Mouse (Mus musculus): ENCODE measurements at regions not wholly inside any gene's neighbourhood (a gene's known extent, or its start where the extent isn't known, plus 50 kb on each side); places are given as distances from the start of the nearest gene placed in this dataset.

- H3K36me3 ChIP-seq (ENCODE audit: control insufficient read depth, insufficient read depth, low read length, poor library complexity, severe bottlenecking), result no peaks in the 10 kb centered on the region
- no peak overlapping the region for H3K27ac ChIP-seq (ENCODE audit: insufficient read depth, low read depth, low read length, poor library complexity, severe bottlenecking)
- H3K4me1 ChIP-seq (ENCODE audit: control insufficient read depth in 2 of 2, insufficient read depth in 2 of 2, low read length in 2 of 2, poor library complexity in 1 of 2), result no peaks in the 10 kb centered on the region
- H3K4me3 ChIP-seq (ENCODE audit: insufficient read depth in 1 of 2, low read depth in 1 of 2, low read length in 2 of 2, poor library complexity in 1 of 2, severe bottlenecking in 1 of 2), result no peak overlapping the region
- H3K9me3 ChIP-seq (ENCODE audit: control insufficient read depth, insufficient read depth, low read depth, low read length), result no peaks in the 10 kb centered on the region
- H3K9ac ChIP-seq (ENCODE audit: insufficient read depth, low read depth, low read length, poor library complexity, severe bottlenecking), result no peak overlapping the region
- in situ Hi-C loops (cut with MboI; ENCODE audit: low sequenced_read_pairs in 2 of 2, unreplicated experiment in 2 of 2), result no loop called here
- no peak for TF ChIP-seq HCFC1 (IDR thresholded peaks at IDR 0.05; ENCODE audit: borderline replicate concordance, insufficient read depth, low read length)
- TF ChIP-seq ZNF384 (IDR thresholded peaks at IDR 0.05; ENCODE audit: low read depth, low read length), result no peak
- no peak for TF ChIP-seq CHD2 (IDR thresholded peaks at IDR 0.05; ENCODE audit: low read depth, low read length)
- TF ChIP-seq MAFK (IDR thresholded peaks at IDR 0.05; ENCODE audit: insufficient read depth, low read depth, low read length), result no peak
- TF ChIP-seq ZC3H11A (IDR thresholded peaks at IDR 0.05; ENCODE audit: borderline replicate concordance, low read depth, low read length), result no peak
- no peak for DNase-seq (ENCODE audit: low read depth, low spot score)
Measured at GRCm38 (mm10) chr6:47649961-47650360, 54.8 kb upstream of the Ezh2 start.

GRCm38 (mm10) chr6:47649451-47649931, 54.4 kb upstream of the Ezh2 start:
- no peaks in the 10 kb centered on the region for H3K4me1 ChIP-seq (ENCODE audit: control insufficient read depth in 2 of 2, insufficient read depth in 2 of 2, low read length in 2 of 2, poor library complexity in 1 of 2)

GRCm38 (mm10) chr6:47648899-47649298, 53.8 kb upstream of the Ezh2 start:
- TF ChIP-seq ZNF384 (IDR thresholded peaks at IDR 0.05; ENCODE audit: low read depth, low read length), result no peak
- no peak for TF ChIP-seq HCFC1 (IDR thresholded peaks at IDR 0.05; ENCODE audit: borderline replicate concordance, insufficient read depth, low read length)
- TF ChIP-seq MAFK (IDR thresholded peaks at IDR 0.05; ENCODE audit: insufficient read depth, low read depth, low read length), result no peak
- TF ChIP-seq CHD2 (IDR thresholded peaks at IDR 0.05; ENCODE audit: low read depth, low read length), result no peak
- TF ChIP-seq ZC3H11A (IDR thresholded peaks at IDR 0.05; ENCODE audit: borderline replicate concordance, low read depth, low read length), result no peak
- Histone ChIP-seq H3K9ac (ENCODE audit: insufficient read depth, low read depth, low read length, poor library complexity, severe bottlenecking) (no peak overlapping the region), H3K4me1 (ENCODE audit: control insufficient read depth in 2 of 2, insufficient read depth in 2 of 2, low read length in 2 of 2, poor library complexity in 1 of 2) (no peaks in the 10 kb centered on the region), H3K36me3 (ENCODE audit: control insufficient read depth, insufficient read depth, low read length, poor library complexity, severe bottlenecking) (no peaks in the 10 kb centered on the region), H3K4me3 (ENCODE audit: insufficient read depth in 1 of 2, low read depth in 1 of 2, low read length in 2 of 2, poor library complexity in 1 of 2, severe bottlenecking in 1 of 2) (no peak overlapping the region), H3K27ac (ENCODE audit: insufficient read depth, low read depth, low read length, poor library complexity, severe bottlenecking) (no peak overlapping the region), H3K9me3 (ENCODE audit: control insufficient read depth, insufficient read depth, low read depth, low read length) (no peaks in the 10 kb centered on the region)
- DNase-seq (ENCODE audit: low read depth, low spot score), result no peak
- in situ Hi-C loops (cut with MboI; ENCODE audit: low sequenced_read_pairs in 2 of 2, unreplicated experiment in 2 of 2), result no loop called here

More at GRCm38 (mm10) chr6:47649451-47649931, 54.4 kb upstream of the Ezh2 start:
- Histone ChIP-seq H3K4me3 (ENCODE audit: insufficient read depth in 1 of 2, low read depth in 1 of 2, low read length in 2 of 2, poor library complexity in 1 of 2, severe bottlenecking in 1 of 2) (no peak overlapping the region), H3K36me3 (ENCODE audit: control insufficient read depth, insufficient read depth, low read length, poor library complexity, severe bottlenecking) (no peaks in the 10 kb centered on the region), H3K9me3 (ENCODE audit: control insufficient read depth, insufficient read depth, low read depth, low read length) (no peaks in the 10 kb centered on the region), H3K9ac (ENCODE audit: insufficient read depth, low read depth, low read length, poor library complexity, severe bottlenecking) (no peak overlapping the region), H3K27ac (ENCODE audit: insufficient read depth, low read depth, low read length, poor library complexity, severe bottlenecking) (no peak overlapping the region)
- in situ Hi-C loops (cut with MboI; ENCODE audit: low sequenced_read_pairs in 2 of 2, unreplicated experiment in 2 of 2), result no loop called here
- TF ChIP-seq ZNF384 (IDR thresholded peaks at IDR 0.05; ENCODE audit: low read depth, low read length), result no peak
- TF ChIP-seq CHD2 (IDR thresholded peaks at IDR 0.05; ENCODE audit: low read depth, low read length), result no peak
- TF ChIP-seq ZC3H11A (IDR thresholded peaks at IDR 0.05; ENCODE audit: borderline replicate concordance, low read depth, low read length), result no peak
- TF ChIP-seq MAFK (IDR thresholded peaks at IDR 0.05; ENCODE audit: insufficient read depth, low read depth, low read length), result no peak
- no peak for TF ChIP-seq HCFC1 (IDR thresholded peaks at IDR 0.05; ENCODE audit: borderline replicate concordance, insufficient read depth, low read length)
- DNase-seq (ENCODE audit: low read depth, low spot score), result no peak

- no peak for DNase-seq (ENCODE audit: low read depth, low spot score)
- H3K4me3 ChIP-seq (ENCODE audit: insufficient read depth in 1 of 2, low read depth in 1 of 2, low read length in 2 of 2, poor library complexity in 1 of 2, severe bottlenecking in 1 of 2), result no peak overlapping the region
- H3K27ac ChIP-seq (ENCODE audit: insufficient read depth, low read depth, low read length, poor library complexity, severe bottlenecking), result no peak overlapping the region
- TF ChIP-seq CHD2 (IDR thresholded peaks at IDR 0.05; ENCODE audit: low read depth, low read length), result no peak
- no peak for TF ChIP-seq HCFC1 (IDR thresholded peaks at IDR 0.05; ENCODE audit: borderline replicate concordance, insufficient read depth, low read length)
- TF ChIP-seq ZNF384 (IDR thresholded peaks at IDR 0.05; ENCODE audit: low read depth, low read length), result no peak
- H3K9ac ChIP-seq (ENCODE audit: insufficient read depth, low read depth, low read length, poor library complexity, severe bottlenecking), result no peak overlapping the region
- H3K4me1 ChIP-seq (ENCODE audit: control insufficient read depth in 2 of 2, insufficient read depth in 2 of 2, low read length in 2 of 2, poor library complexity in 1 of 2), result no peaks in the 10 kb centered on the region
- in situ Hi-C loops (cut with MboI; ENCODE audit: low sequenced_read_pairs in 2 of 2, unreplicated experiment in 2 of 2), result no loop called here
- no peaks in the 10 kb centered on the region for H3K9me3 ChIP-seq (ENCODE audit: control insufficient read depth, insufficient read depth, low read depth, low read length)
- H3K36me3 ChIP-seq (ENCODE audit: control insufficient read depth, insufficient read depth, low read length, poor library complexity, severe bottlenecking), result no peaks in the 10 kb centered on the region
Measured at GRCm38 (mm10) chr6:47648316-47648715, 53.2 kb upstream of the Ezh2 start.

GRCm38 (mm10) chr6:47647876-47648275, 52.7 kb upstream of the Ezh2 start:
- TF ChIP-seq CHD2 (IDR thresholded peaks at IDR 0.05; ENCODE audit: low read depth, low read length), result no peak
- TF ChIP-seq MAFK (IDR thresholded peaks at IDR 0.05; ENCODE audit: insufficient read depth, low read depth, low read length), result no peak
- TF ChIP-seq ZC3H11A (IDR thresholded peaks at IDR 0.05; ENCODE audit: borderline replicate concordance, low read depth, low read length), result no peak
- no peak for TF ChIP-seq ZNF384 (IDR thresholded peaks at IDR 0.05; ENCODE audit: low read depth, low read length)
- TF ChIP-seq HCFC1 (IDR thresholded peaks at IDR 0.05; ENCODE audit: borderline replicate concordance, insufficient read depth, low read length), result no peak
- in situ Hi-C loops (cut with MboI; ENCODE audit: low sequenced_read_pairs in 2 of 2, unreplicated experiment in 2 of 2), result no loop called here
- no peaks in the 10 kb centered on the region for H3K36me3 ChIP-seq (ENCODE audit: control insufficient read depth, insufficient read depth, low read length, poor library complexity, severe bottlenecking)
- H3K9me3 ChIP-seq (ENCODE audit: control insufficient read depth, insufficient read depth, low read depth, low read length), result no peaks in the 10 kb centered on the region
- no peak overlapping the region for H3K4me3 ChIP-seq (ENCODE audit: insufficient read depth in 1 of 2, low read depth in 1 of 2, low read length in 2 of 2, poor library complexity in 1 of 2, severe bottlenecking in 1 of 2)
- no peak for DNase-seq (ENCODE audit: low read depth, low spot score)
- H3K9ac ChIP-seq (ENCODE audit: insufficient read depth, low read depth, low read length, poor library complexity, severe bottlenecking), result no peak overlapping the region
- no peak overlapping the region for H3K27ac ChIP-seq (ENCODE audit: insufficient read depth, low read depth, low read length, poor library complexity, severe bottlenecking)
- H3K4me1 ChIP-seq (ENCODE audit: control insufficient read depth in 2 of 2, insufficient read depth in 2 of 2, low read length in 2 of 2, poor library complexity in 1 of 2), result no peaks in the 10 kb centered on the region

All from ES-E14 (cell line).